Mouse (Mus musculus) CD4-positive, CD25-positive, alpha-beta regulatory T cell, adult 4 months (primary cell): Measurements from ENCODE around the gene Kctd11. TPM values are rescaled to one million over a fixed set of nuclear protein-coding genes. Genes with fewer than 3 reads are reported as not detected.
"Not testable (repeated sequence)": the region's sequence is repeated elsewhere in the genome, so short reads cannot be mapped to it uniquely, and the experiment has no call there.

Source experiments
- ATAC-seq: one replicate; pipeline ENCODE4 v1.8.0; 2017
- polyA plus RNA-seq, 2 experiments: library from polyadenylated mRNA; unstranded; fragments of 100-300 nt; shearing (Covaris generic); gene quantifications; one replicate each; pipeline ENCODE4 v1.2.1; 2017

The Kctd11 gene
- polyA plus RNA-seq, 2 experiments from 2014 or later, result 1.1 TPM; not detected in 1

GRCm38 (mm10) chr11:69881787-69882670, 823 bp upstream of the Kctd11 start:
- ATAC-seq, result no peak

DNA sequence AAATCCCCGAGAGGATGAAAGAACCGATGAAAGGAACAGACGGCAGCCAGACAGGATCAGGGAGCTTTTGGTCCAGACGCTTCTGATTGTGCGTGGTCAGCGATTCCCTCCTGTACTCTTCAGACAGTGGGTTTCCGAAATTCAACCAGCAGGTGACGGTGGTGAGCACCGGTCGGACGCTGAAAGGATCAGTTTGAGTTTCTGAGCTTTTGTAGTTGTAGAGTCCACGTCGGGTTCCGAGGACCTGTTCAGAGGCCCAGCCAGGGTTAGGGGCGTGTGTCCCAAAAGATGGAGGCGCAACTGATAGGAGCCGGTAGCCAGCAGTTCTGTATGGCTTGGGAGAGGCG, 727 bp downstream of the Kctd11 start:
- ATAC-seq, result peak; percentile 49

- ATAC-seq, result no peak
Observed at GRCm38 (mm10) chr11:69879711-69880110, 1.5 kb downstream of the Kctd11 start.

DNA sequence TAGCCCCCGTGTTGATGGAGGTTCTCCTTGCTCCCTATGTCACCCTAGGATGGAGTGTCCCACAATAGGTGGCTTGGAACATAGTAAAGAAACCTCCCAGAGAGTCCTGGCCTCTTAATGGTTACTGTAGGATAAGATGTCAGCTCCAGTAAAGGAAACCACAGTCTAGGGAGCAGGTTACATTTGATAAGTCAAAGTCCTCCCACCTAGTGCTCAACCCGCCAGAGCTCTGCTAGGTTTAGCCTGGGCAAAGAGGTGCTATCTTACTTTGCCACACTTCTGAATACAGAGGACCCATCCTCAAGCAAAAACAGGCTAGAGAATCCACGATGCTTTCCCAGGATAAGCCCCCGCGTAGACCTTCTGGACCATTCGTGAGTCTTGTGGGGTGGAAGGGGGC, 2.3 kb downstream of the Kctd11 start:
- ATAC-seq, result no peak

GRCm38 (mm10) chr11:69878399-69878798, 2.8 kb downstream of the Kctd11 start:
- ATAC-seq, result no peak

GRCm38 (mm10) chr11:69877878-69878277, 3.3 kb downstream of the Kctd11 start, which contains the start of gene Tmem95:
TSS of gene Tmem95 (minus strand) at chr11:69878018.
- ATAC-seq, result no peak

GRCm38 (mm10) chr11:69876867-69877266, 4.3 kb downstream of the Kctd11 start:
- ATAC-seq, result peak; percentile 56

DNA sequence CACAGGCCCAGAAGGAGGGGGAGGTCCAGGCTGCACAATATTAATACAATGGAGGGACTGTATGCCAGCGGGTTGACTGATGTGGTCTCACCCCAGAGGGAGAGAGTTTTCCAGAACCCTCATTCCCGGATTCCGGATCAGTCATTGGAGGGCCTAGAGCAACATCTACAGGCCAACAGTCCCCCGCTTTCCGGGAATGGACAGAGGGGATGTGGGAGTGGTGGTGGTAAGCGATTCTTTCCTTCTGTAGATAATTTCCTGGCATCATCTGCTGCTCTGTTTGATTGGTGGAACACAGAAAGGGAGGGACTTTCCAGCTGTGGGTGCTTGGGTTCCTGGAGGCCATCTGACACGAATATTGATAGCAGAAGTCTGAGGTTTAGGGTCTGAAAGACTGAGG, 5.0 kb downstream of the Kctd11 start:
- ATAC-seq, result peak; percentile 38

- no peak for ATAC-seq
Observed at GRCm38 (mm10) chr11:69872451-69872850, 8.8 kb downstream of the Kctd11 start.

DNA sequence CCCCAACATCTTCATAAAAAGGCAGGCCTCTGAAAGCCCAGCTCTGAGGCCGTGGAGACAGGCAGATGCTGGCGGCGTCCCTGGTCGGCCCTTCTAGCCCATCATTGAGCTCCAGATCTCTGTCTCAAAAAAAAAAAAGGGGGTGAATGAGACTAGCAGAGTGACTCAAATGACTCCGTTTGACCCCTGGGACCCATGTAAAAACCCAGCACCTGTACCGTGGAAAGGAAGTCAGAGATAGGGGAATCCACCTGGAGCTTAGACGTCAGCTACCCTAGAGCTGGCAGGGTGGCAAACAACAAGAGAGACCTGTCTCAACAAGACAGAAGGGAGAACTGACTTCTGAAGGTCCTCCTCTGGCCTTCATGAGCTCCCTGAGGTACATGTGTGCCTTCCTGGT, 9.4 kb downstream of the Kctd11 start:
- no peak for ATAC-seq

DNA sequence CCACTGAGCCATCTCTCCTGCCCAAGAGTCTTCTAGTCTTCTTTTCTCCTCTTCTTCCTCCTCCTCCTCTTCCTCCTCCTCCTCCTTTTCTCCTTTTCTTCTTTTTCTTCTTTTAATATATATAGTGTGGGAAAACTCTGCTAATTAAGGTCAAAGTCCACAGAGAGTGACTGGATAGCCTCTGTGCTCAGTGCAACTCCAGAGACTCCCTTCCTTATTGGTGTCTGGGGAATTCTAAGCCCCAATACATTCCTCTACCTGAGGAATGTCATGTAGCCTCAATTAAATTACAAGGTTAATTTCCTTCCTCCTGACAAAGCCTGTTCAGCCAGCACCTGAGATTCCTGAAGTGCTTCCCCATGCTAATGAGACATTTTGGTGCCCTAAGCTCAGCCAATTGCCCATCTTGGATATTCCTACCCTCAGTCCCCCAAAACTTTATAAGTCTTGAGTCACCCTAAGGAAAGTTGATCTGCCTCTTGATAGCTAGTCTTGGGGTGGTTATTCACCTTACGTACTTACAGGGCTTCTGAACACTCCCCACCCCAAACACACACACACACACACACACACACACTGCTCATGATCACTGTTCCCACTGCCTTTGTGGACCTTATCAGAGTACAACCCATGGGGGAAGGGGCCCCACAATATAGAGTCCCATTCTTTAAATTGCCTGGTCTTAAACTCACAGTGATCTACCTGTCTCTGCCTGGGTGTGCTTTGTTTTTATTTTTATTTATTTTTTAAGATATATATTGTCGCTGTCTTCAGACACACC, 10.7 kb downstream of the Kctd11 start:
- ATAC-seq, result no peak

- ATAC-seq, result no peak
Observed at GRCm38 (mm10) chr11:69867335-69867734, 13.9 kb downstream of the Kctd11 start.

DNA sequence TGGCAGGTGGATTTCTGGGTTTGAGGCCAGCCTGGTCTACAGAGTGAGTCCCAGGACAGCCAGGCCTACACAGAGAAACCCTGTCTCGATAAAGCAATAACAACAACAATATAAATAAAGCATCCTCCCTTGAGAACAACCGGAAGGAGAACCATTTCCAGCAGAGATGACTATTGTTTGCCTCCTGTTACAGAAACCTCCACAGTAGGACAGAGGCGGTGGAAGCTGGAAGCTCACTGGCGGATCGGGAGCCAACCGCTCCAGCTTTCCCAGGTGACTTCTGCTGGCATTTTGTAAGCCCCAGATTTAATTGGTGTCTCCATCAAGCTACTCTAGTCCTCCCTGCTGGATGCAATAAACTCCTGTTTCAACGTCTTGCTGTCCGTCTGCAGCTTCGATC, 15.6 kb downstream of the Kctd11 start:
- no peak for ATAC-seq

GRCm38 (mm10) chr11:69864138-69864860, 16.9 kb downstream of the Kctd11 start:
- ATAC-seq, result no peak

- not testable (repeated sequence) for ATAC-seq
Observed at GRCm38 (mm10) chr11:69863729-69864128, 17.5 kb downstream of the Kctd11 start.

DNA sequence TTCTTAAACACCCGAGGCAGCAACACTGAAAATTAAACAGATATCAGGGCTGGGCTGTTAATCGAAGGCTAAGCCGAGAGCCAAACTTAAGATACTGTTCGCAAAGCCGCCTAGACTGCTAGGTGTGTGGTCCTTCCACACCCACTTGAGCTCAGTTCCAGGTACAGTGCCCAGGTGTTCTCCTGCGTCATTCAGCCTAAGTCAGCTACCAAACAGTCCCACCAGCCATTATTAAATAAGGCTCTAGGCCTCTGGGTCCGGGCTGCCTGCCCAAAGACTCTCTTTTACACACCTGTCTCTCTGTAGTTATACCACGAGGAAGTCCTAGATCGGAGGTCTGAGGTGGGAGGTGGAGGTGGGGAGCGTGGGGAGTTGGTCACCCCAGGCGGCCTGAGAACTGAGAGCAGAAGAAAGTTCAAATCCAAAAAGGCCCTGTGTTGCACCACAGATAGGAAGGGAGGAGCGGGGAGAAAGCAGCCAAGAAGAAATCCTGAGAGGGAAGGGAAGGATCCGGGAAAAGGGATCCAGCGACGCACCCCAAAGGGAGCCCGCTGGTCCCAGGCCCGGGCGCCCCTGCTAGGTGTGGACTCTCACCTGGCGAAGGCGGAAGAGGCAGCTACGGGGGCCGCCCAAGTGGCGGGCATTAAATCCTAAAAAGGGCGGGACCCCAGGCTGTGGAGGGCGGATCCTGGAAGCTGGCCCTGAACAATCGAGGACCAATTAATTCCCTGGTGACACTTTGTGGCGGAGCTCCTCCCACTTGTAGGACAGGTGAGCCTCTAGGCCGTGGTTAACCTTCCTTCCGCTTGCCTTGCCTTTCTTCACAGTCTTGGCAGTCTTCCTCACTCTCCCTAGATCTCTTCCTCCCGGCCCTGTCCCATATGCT, 22.9 kb downstream of the Kctd11 start, which contains the start of gene Tnk1:
Gene Tnk1, minus strand, starts transcription at position 618 of the 886 bp plus-strand sequence.
- no peak for ATAC-seq

GRCm38 (mm10) chr11:69855347-69855746, 25.9 kb downstream of the Kctd11 start:
- no peak for ATAC-seq

DNA sequence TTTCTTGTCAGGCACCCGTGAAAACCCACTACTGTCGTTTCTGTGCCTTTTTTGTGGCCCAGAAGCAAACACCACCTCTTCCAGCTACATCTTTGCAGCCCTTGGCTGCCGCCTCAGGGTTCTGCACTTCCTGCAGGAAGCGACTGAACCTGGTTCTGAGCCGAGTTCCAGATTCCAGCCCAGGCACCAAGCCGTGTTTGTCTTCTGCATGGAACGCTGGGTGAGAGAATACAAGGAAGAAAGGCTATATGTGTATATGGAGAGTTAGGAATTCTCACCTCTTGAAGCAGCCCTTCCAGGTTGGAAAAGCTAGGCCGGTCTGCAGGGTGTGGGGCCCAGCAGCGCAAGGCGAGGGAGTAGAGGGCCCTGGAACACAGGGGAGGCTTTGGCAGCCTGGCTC, 26.5 kb downstream of the Kctd11 start:
- ATAC-seq, result no peak

DNA sequence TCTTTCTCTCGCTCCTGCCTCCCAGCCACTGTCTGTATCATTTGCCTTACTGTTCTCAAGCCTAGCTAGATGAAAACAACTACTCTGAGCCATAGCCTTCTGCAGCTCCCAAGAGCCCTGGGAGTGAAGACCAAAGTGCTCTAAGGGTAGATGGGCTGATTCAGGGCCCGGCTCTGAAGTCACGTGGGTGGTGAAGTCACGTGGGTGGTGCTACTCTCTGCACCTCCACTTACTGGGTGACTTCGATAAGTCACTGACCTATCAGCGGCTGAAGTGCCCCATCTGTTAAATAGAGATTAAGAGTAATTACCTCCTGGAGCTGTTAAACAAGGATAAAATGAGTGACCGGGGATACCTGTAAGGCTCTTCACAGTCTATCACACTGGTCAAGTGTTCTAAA, 27.2 kb downstream of the Kctd11 start:
- no peak for ATAC-seq

DNA sequence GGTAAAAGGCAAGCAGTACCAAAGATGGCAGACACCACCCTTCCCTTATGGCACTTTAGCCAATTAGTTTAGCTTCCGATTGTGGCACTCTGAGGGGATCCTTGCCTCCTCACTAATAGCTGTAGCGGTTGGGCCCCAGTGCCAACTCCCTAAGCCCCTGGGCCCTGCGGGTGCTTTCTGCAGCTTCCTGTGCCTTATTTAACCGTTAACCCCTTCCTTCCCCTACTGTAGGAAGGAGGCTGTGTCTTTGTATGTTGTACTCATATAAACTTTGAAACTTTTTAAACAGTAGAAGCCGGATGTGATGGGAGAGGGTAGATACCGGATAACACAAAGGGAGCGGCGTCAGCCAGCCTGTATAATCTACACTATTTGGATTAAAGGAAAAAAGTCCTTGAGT, 30.5 kb downstream of the Kctd11 start:
- no peak for ATAC-seq

DNA sequence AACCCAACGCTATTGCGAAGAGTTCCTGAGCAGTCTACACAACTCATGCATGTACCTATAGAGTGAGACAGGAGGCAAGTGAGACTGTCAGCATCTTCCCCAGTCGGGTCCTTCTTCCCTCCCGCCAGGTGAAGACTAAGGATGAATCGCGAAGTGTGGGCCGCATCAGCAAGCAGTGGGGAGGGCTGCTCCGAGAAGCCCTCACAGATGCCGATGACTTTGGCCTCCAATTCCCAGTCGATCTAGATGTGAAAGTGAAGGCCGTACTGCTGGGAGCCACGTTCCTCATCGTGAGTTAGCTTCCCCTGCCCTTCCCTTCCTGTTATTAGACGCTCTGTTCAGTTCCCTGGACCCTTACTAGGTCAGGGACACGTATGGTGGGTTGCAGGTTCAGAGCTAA, 31.3 kb downstream of the Kctd11 start:
- no peak for ATAC-seq

- ATAC-seq, result no peak
Observed at GRCm38 (mm10) chr11:69849128-69849527, 32.1 kb downstream of the Kctd11 start.
